Mouse (Mus musculus): ENCODE data around the gene Ipo13. TPM values are rescaled to one million over a fixed set of nuclear protein-coding genes. Genes with fewer than 3 reads are reported as not detected.
A peak's percentile ranks its signal among the peaks of the same experiment; 100 is the strongest.

Ipo13 gene
- polyA plus RNA-seq, 1 experiment = 7.4 TPM

- Histone ChIP-seq H3K27me3 (replicated peaks) (peaks cover 86% of the 10 kb centered on the region), H3K4me1 (peaks cover 16% of the 10 kb centered on the region), H3K4me3 (replicated peaks) (no peak overlapping the region), H3K36me3 (replicated peaks; ENCODE audit: low read length) (no peaks in the 10 kb centered on the region), H3K9me3 (no peaks in the 10 kb centered on the region)
- TF ChIP-seq FLI1 (IDR thresholded peaks at IDR 0.05; ENCODE audit: low read length) = no peak
- no peak for TF ChIP-seq GATA1 (IDR thresholded peaks at IDR 0.05; ENCODE audit: borderline replicate concordance, low read length)
Observed at GRCm38 (mm10) chr4:117870437-117870836, 44.4 kb downstream of the Ipo13 start.

- Histone ChIP-seq H3K4me3 (replicated peaks) (no peak overlapping the region), H3K9me3 (no peaks in the 10 kb centered on the region), H3K36me3 (replicated peaks; ENCODE audit: low read length) (no peaks in the 10 kb centered on the region), H3K27me3 (replicated peaks) (peaks cover 89% of the 10 kb centered on the region), H3K4me1 (peaks cover 16% of the 10 kb centered on the region)
- TF ChIP-seq FLI1 (IDR thresholded peaks at IDR 0.05; ENCODE audit: low read length) (no peak), GATA1 (IDR thresholded peaks at IDR 0.05; ENCODE audit: borderline replicate concordance, low read length) (no peak)
Observed at GRCm38 (mm10) chr4:117869317-117869716, 45.5 kb downstream of the Ipo13 start.

- Histone ChIP-seq H3K9me3 (no peaks in the 10 kb centered on the region), H3K27me3 (replicated peaks) (peaks cover 92% of the 10 kb centered on the region), H3K4me1 (peaks cover 17% of the 10 kb centered on the region), H3K36me3 (replicated peaks; ENCODE audit: low read length) (no peaks in the 10 kb centered on the region), H3K4me3 (replicated peaks) (peak overlapping the region; percentile 75)
- TF ChIP-seq FLI1 (IDR thresholded peaks at IDR 0.05; ENCODE audit: low read length) = no peak
- no peak for TF ChIP-seq GATA1 (IDR thresholded peaks at IDR 0.05; ENCODE audit: borderline replicate concordance, low read length)
Observed at GRCm38 (mm10) chr4:117867823-117868222, 47.0 kb downstream of the Ipo13 start.

- Histone ChIP-seq H3K36me3 (replicated peaks; ENCODE audit: low read length) (no peaks in the 10 kb centered on the region), H3K4me3 (replicated peaks) (no peak overlapping the region), H3K9me3 (no peaks in the 10 kb centered on the region), H3K4me1 (peaks cover 17% of the 10 kb centered on the region), H3K27me3 (replicated peaks) (peaks cover 91% of the 10 kb centered on the region)
- TF ChIP-seq FLI1 (IDR thresholded peaks at IDR 0.05; ENCODE audit: low read length) = no peak
- TF ChIP-seq GATA1 (IDR thresholded peaks at IDR 0.05; ENCODE audit: borderline replicate concordance, low read length) = no peak
Observed at GRCm38 (mm10) chr4:117867000-117867399, 47.8 kb downstream of the Ipo13 start.

GRCm38 (mm10) chr4:117866083-117866482 lies 48.7 kb downstream of the Ipo13 start:
- TF ChIP-seq GATA1 (IDR thresholded peaks at IDR 0.05; ENCODE audit: borderline replicate concordance, low read length) (no peak), FLI1 (IDR thresholded peaks at IDR 0.05; ENCODE audit: low read length) (no peak)
- Histone ChIP-seq H3K9me3 (no peaks in the 10 kb centered on the region), H3K4me1 (peaks cover 20% of the 10 kb centered on the region), H3K4me3 (replicated peaks) (no peak overlapping the region), H3K36me3 (replicated peaks; ENCODE audit: low read length) (no peaks in the 10 kb centered on the region), H3K27me3 (replicated peaks) (peaks cover 91% of the 10 kb centered on the region)

- no peaks in the 10 kb centered on the region for H3K36me3 ChIP-seq (replicated peaks; ENCODE audit: low read length)
- no peak for TF ChIP-seq FLI1 (IDR thresholded peaks at IDR 0.05; ENCODE audit: low read length)
- no peak for TF ChIP-seq GATA1 (IDR thresholded peaks at IDR 0.05; ENCODE audit: borderline replicate concordance, low read length)
- no peaks in the 10 kb centered on the region for H3K9me3 ChIP-seq
- H3K4me1 ChIP-seq = peaks cover 19% of the 10 kb centered on the region
- peak overlapping the region; percentile 23 for H3K4me3 ChIP-seq (replicated peaks)
- peaks cover 76% of the 10 kb centered on the region for H3K27me3 ChIP-seq (replicated peaks)
Observed at GRCm38 (mm10) chr4:117862823-117863222, 52.0 kb downstream of the Ipo13 start.

GRCm38 (mm10) chr4:117860570-117860969 lies 54.2 kb downstream of the Ipo13 start:
- H3K9me3 ChIP-seq = no peaks in the 10 kb centered on the region
- TF ChIP-seq FLI1 (IDR thresholded peaks at IDR 0.05; ENCODE audit: low read length) (no peak), GATA1 (IDR thresholded peaks at IDR 0.05; ENCODE audit: borderline replicate concordance, low read length) (no peak)
- peaks cover 75% of the 10 kb centered on the region for H3K27me3 ChIP-seq (replicated peaks)
- H3K4me1 ChIP-seq = peaks cover 18% of the 10 kb centered on the region
- H3K4me3 ChIP-seq (replicated peaks) = no peak overlapping the region
- peaks cover 9% of the 10 kb centered on the region for H3K36me3 ChIP-seq (replicated peaks; ENCODE audit: low read length)

- Histone ChIP-seq H3K4me3 (replicated peaks) (no peak overlapping the region), H3K4me1 (peaks cover 24% of the 10 kb centered on the region), H3K9me3 (no peaks in the 10 kb centered on the region), H3K36me3 (replicated peaks; ENCODE audit: low read length) (peaks cover 9% of the 10 kb centered on the region), H3K27me3 (replicated peaks) (peaks cover 78% of the 10 kb centered on the region)
- no peak for TF ChIP-seq FLI1 (IDR thresholded peaks at IDR 0.05; ENCODE audit: low read length)
- TF ChIP-seq GATA1 (IDR thresholded peaks at IDR 0.05; ENCODE audit: borderline replicate concordance, low read length) = no peak
Observed at GRCm38 (mm10) chr4:117858794-117859193, 56.0 kb downstream of the Ipo13 start.

GRCm38 (mm10) chr4:117855146-117855545 lies 59.7 kb downstream of the Ipo13 start:
- TF ChIP-seq FLI1 (IDR thresholded peaks at IDR 0.05; ENCODE audit: low read length) = no peak
- no peak for TF ChIP-seq GATA1 (IDR thresholded peaks at IDR 0.05; ENCODE audit: borderline replicate concordance, low read length)
- peaks cover 9% of the 10 kb centered on the region for H3K36me3 ChIP-seq (replicated peaks; ENCODE audit: low read length)
- H3K4me1 ChIP-seq = peaks cover 10% of the 10 kb centered on the region; the same call in 1 of the 2 replicates
- H3K9me3 ChIP-seq = no peaks in the 10 kb centered on the region
- no peak overlapping the region for H3K4me3 ChIP-seq (replicated peaks)
- peaks cover 74% of the 10 kb centered on the region for H3K27me3 ChIP-seq (replicated peaks)

- Histone ChIP-seq H3K4me1 (peaks cover 10% of the 10 kb centered on the region; the same call in 1 of the 2 replicates), H3K4me3 (replicated peaks) (no peak overlapping the region), H3K36me3 (replicated peaks; ENCODE audit: low read length) (peaks cover 8% of the 10 kb centered on the region), H3K9me3 (no peaks in the 10 kb centered on the region), H3K27me3 (replicated peaks) (peaks cover 78% of the 10 kb centered on the region)
- TF ChIP-seq GATA1 (IDR thresholded peaks at IDR 0.05; ENCODE audit: borderline replicate concordance, low read length) = no peak
- TF ChIP-seq FLI1 (IDR thresholded peaks at IDR 0.05; ENCODE audit: low read length) = no peak
Observed at GRCm38 (mm10) chr4:117852152-117852868, 62.5 kb downstream of the Ipo13 start.
